Mouse (Mus musculus) spleen, postnatal 0 days (tissue): Measurements from ENCODE around the gene Olfr155. TPM values are rescaled to one million over a fixed set of nuclear protein-coding genes. Genes with fewer than 3 reads are reported as not detected.

ENCODE experiments used
- polyA plus RNA-seq: library from polyadenylated mRNA; unstranded; fragments of >200 nt; fragmentation: Nextera tagmentation; extraction: Ambion mirVana; gene quantifications from 2 replicates; pipeline ENCODE4 v1.2.1, GENCODE M21; 2015

Gene Olfr155
- polyA plus RNA-seq, result not detected in 2 replicates

GRCm38 (mm10) chr4:43851265-43851664 lies at the start of gene Olfr155:
Gene Olfr155, plus strand, starts transcription at chr4:43851565.

GRCm38 (mm10) chr4:43823845-43824337 lies 27.5 kb upstream of the Olfr155 start, which contains the start of gene Olfr156:
Gene Olfr156, minus strand, starts transcription at chr4:43823895.

GRCm38 (mm10) chr4:43840101-43840500 lies 11.3 kb upstream of the Olfr155 start, which contains the start of gene Olfr157:
Gene Olfr157, minus strand, starts transcription at chr4:43840201.

GRCm38 (mm10) chr4:43875160-43875918 lies 24.0 kb downstream of the Olfr155 start, which contains the start of gene Reck:
Gene Reck, plus strand, starts transcription at chr4:43875530.

Other genes starting within 250 kb of the Olfr155 start
- gene Npr2, start 219.6 kb upstream of the Olfr155 start, polyA plus RNA-seq, result 3.3 and 4.7 TPM in 2 replicates
- 0.20 and 0.70 TPM in 2 replicates for gene Spag8, start 198.0 kb upstream of the Olfr155 start, polyA plus RNA-seq
- 73.1 and 79.8 TPM in 2 replicates for gene Hint2, start 195.1 kb upstream of the Olfr155 start, polyA plus RNA-seq
- 1.1 and 1.5 TPM in 2 replicates for gene Tmem8b, start 182.6 kb upstream of the Olfr155 start, polyA plus RNA-seq
- gene Fam221b, start 182.4 kb upstream of the Olfr155 start, polyA plus RNA-seq, result 1.5 and 2.0 TPM in 2 replicates
- not detected in 2 replicates for gene Olfr70, start 150.8 kb upstream of the Olfr155 start, polyA plus RNA-seq
- gene Olfr71, start 141.3 kb upstream of the Olfr155 start, polyA plus RNA-seq, result not detected in 2 replicates
- 0.17 and 0.59 TPM in 2 replicates for gene Hrct1, start 124.4 kb upstream of the Olfr155 start, polyA plus RNA-seq
- gene Spaar, start 121.5 kb upstream of the Olfr155 start, polyA plus RNA-seq, result 0.07 TPM in 1 of 2 replicates, not detected in the other
- gene Olfr159, start 80.6 kb upstream of the Olfr155 start, polyA plus RNA-seq, result not detected in 2 replicates
- gene Olfr156, start 27.7 kb upstream of the Olfr155 start, polyA plus RNA-seq, result not detected in 2 replicates
- not detected in 2 replicates for gene Olfr157, start 11.4 kb upstream of the Olfr155 start, polyA plus RNA-seq
- 7.1 and 8.0 TPM in 2 replicates for gene Reck, start 24.0 kb downstream of the Olfr155 start, polyA plus RNA-seq
- 49.2 and 49.6 TPM in 2 replicates for gene Glipr2, start 105.8 kb downstream of the Olfr155 start, polyA plus RNA-seq
- gene Ccin, start 131.9 kb downstream of the Olfr155 start, polyA plus RNA-seq, result not detected in 2 replicates
- 192 and 202 TPM in 2 replicates for gene Clta, start 152.9 kb downstream of the Olfr155 start, polyA plus RNA-seq
- gene Gne, start 232.6 kb downstream of the Olfr155 start, polyA plus RNA-seq, result 16.3 and 17.0 TPM in 2 replicates